Mouse (Mus musculus) c-Kit-positive CD71-positive TER-119-positive erythroid progenitor cells, embryonic 14.5 days (primary cell): ENCODE measurements around the gene Rasa1.
A peak's percentile ranks its signal among the peaks of the same experiment; 100 is the strongest.

ENCODE experiments used
- DNase-seq: peaks from one replicate; pipeline ENCODE4 v3.0.0-alpha.2; 2013; ENCODE audit warnings: low spot score

The Rasa1 gene

DNA sequence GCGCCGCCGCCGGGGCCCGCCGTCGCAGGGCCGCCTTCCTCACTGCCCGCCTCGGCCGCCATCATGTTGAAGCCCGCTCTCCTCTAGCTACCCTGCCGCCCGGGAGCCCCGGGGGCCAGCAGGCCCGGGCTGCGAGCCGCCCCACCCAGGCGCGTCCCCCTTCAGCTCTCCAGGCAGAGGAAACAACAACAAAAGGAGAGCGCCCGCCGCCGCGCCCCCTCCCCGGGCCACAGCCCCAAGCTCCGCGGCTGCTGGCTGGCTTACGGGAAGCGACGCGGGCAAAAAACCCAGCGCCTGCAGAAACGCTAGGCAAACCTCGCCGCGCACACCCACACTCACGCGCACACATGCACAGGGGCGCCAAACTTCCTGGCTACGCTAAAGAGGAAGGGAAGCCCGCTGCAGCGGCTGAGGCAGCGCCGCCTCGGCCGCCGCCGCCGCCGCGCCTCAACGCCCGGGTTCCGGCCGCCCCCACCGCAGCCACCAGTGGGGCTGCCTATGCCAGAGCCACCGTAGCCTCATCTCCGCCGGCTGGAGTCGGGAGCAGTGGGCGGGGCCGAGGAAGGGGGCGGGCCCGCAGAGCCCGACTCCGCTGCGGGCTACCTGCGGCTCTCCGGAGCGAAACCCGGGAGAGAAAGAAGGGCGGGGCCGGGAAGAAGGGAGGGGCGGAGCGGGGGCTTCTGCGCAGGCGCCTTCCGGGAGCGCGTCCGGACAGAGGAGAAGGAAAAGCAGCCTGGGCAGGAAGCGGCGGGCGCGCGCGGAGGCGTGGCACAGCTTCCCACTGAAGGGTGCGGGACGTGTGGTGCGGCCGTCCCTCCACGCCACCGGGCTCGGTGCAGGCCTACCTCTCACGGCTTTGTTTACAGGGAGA is at the start of gene Rasa1:
Gene Rasa1, minus strand, starts transcription at position 288 of the 871 bp plus-strand sequence.
- DNase-seq: peak; percentile 95

DNA sequence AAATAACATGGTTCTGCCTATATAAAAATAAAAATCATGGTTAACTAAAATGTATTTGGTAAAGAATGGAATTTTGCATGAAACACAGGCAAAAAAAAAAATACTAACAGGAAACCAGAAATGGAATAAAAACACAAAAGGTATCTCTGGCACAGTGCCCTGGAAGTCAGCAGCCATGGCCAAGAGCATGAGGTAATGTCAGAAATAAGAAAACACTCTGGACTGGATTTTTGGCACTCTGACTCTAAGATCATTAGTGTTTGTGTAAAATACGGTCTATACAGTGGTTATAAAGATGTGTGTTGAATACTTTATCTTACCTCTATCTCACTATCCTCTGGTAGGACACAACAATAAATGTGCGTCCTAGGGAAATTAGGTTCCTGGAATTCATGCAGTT is 22.6 kb upstream of the Rasa1 start:
- no peak for DNase-seq

DNA sequence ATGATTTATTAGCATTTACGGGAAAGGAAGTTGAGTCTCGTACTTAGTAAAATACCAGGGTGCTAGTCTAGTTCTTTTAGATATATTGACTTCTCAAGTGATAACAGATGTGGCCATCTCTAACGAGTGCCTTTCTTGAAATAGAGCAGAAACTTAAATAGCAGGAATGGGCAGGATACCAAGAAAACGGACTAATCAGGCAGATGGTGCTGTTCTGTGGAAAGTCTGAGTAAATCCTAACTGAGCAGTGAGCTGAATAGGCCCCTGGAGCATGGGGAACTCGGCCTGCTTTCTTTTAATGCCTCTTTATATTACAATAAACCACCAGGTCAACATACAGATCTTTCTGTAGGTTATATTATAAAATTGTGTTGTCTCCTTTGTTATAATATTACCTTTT is 22.0 kb upstream of the Rasa1 start:
- DNase-seq: no peak

DNA sequence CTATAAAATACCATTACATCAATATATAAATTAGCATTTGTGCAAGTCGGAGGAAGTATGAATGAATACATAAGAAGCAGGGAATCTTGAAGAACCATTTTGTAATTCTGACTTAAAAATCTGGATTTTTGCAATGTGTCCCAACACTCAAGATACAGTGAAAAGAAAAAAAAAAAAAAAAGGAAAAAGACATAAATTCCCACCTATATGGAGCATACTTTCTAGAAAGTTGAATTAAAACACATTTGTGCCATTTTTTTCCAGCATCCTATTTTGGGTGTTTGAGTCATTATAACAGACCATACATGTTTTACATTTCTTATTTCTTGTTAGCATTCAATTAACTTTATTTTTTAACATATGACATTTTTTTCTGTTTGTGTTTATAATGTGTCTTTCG is 21.6 kb upstream of the Rasa1 start:
- no peak for DNase-seq

DNA sequence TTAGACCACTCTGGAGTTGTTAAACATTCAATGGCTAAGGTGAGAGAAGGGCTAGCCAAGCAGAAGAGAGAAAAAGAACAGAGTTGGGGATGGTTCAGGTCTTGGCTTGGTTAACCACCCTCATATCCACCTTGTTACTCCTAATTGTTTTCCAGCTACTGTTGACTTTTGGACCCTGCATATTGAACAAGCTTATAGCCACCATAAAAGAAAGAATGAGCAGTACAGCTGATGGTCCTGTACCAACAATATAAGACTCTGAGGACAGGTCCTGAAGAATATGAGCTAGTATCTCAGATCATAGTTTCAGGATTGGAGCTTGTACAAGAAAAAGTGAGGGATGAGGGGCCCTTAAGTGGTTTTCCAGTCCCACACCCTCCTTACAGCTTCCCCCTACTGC is 17.1 kb upstream of the Rasa1 start:
- DNase-seq: no peak

DNA sequence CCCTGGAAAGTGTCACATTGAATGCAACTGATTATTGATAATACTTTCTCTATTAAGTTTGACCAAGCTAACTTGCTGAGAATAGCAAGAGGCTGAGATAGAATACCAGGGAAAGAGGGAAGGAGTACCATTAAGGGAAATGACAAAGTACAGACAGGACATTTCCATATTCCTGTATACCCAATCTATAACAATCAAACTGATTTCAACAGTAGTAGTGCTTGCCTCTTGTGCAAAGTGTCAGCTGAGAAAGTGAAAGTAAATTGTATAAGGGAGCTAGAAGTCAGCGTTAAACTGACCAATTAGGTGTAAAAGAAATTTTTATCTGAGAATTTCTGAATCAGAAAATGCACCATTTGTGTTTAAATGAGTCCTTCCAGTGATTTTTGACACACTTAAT is 1.7 kb upstream of the Rasa1 start:
- no peak for DNase-seq

DNA sequence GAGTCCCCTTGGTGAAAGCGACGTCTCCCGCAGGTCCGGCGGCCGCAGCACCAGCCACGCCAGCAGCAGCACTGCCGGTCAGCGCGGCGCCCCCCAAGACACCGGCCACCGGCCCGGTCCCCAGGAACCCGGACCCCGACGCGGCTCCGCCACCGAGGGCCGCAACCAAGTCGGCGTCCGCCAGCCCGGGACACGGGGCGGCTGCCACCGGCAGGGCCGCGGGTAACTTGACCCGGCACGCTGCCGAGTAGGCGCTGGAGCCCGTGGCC is 422 bp downstream of the Rasa1 start:
- no peak for DNase-seq

DNA sequence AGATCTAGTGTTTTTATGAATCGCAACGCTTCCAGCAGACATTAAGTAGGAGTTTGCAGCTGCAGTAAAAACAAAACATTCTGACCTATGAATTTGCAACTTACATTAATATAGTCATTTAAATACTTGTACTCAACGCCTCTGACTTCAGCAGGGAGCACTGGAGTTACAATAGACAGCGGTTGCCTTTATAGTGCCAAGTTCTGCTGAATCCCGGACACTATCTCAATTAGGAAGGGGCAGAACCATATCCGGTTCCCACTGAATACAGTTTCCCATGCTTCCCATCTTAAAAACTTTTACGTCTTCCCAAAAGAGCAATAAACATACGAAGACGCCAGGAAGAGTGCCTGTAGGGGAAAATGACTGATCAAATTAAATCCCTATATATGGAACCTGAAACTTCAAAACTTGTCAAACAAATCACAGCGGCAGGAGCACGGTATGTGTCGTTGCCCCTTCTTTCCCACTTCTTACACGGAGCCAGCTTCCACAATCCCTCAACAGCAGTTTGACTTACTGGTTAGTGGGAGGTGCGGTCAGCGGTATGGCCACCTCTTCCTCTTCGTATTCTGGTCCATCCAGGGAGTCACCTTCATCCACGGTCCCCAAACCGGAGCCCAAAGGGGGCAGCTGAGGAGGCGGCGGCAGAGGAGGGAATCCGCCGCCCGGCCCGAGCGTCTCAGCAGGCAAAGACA is 905 bp downstream of the Rasa1 start:
- DNase-seq: peak; percentile 40

DNA sequence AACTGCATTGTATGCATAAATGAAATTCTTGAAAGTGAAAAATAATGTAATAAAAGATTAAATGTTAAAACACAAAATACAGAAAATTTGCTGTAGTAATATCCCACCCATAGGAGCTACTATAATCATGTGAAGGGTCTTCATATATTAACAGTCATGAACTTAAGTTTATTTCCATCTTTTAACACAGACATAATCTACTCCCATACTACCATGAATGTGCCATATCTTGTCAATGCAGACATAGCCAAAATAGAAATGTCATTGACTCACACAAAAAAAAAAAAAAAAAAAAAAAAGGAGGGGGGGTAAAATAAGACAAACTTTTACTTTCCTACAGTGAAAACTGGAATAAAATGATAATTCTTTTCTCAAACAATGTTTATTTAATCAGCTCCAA is 6.3 kb downstream of the Rasa1 start:
- DNase-seq: no peak

DNA sequence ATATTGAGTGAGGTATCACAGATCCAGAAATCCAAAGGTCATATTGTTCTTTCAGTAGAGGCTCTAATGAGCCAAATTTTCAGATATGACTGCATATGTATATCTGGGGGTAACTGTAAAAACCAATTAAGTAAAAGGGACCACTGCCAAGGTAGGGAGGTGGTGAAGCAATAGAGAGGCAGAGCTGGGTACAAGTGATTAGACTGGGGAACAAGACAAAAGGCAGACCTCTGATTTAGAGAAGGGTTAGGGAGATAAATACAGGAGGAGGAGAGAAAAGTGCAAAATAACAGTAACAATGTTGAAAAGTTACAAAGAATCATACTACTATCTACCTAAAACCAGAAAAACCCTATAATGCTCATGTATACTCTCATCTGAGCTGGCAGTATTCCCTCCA is 10.0 kb downstream of the Rasa1 start:
- no peak for DNase-seq

DNA sequence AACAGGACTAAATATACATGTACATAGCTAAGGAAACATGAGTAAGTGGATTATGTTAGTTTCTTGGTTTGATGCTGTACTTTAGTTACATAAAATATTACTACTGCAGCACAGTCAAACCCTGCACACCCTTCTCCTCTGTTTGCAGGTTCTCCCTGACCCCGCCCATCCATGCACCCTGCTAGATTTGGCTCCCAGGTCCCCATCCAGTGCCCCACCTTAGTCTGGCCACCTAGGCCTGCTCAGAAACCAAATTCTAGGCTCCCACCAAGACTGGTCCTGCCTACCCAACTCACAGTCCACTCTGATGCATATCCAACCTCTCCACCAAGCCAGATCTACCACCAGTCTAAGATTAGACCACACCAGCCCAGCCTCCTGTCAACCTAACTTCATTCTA is 14.4 kb downstream of the Rasa1 start:
- DNase-seq: no peak

DNA sequence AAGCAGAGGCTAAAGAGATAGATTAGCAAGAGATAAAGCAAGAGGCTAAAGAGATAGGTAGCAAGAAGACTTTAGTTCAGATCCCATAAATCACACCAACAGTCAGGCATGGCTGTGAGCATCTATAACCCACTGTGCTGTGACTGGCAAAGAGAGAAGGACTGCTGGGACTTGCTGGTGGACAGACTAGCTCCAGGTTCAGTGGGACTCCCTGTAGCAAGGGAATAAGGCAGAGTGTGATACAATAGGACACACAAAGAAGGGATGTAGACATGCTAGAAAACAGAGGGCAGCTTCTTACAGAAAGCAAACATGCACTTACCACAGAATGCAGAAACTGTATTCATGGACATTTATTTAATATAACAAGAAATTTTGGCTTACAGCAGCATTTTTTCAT is 15.1 kb downstream of the Rasa1 start:
- DNase-seq: no peak

DNA sequence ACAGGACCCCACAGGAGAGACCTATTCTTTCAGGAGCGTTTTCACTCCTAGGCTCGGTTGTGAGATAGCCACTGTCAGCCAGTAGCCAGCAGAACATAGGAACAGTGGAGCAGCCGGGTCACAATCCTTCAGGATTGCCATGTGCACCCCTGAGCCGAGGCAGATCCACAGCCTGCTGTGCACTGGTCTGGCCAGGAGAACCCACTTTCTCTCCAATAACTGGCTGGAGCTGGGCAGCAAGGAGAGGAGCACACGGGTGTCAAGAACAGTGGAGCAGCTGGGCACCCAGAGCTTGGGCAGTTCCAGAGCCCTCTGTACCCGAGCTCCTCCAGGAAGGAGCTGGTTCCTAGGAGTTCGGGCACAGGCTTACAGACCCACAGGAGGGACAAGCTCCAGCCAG is 50.2 kb downstream of the Rasa1 start:
- DNase-seq: no peak

DNA sequence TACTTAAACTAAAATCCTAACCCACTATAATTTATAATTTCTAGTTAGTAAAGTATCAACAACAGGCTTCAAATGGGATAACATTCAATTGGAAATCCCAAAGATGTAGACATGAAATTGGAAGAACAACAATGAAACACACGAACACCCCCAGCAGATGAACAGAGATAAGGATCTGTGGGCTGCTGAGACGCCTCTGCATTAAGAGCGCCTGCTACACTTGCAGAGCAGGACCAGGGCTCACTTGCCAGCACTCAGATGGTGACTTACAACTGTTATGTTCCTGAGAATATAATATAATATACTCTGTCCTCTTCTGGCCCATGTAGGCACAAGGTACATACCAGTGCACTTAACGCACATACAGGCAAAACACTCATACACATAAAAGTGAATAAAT is 70.3 kb downstream of the Rasa1 start:
- no peak for DNase-seq

DNA sequence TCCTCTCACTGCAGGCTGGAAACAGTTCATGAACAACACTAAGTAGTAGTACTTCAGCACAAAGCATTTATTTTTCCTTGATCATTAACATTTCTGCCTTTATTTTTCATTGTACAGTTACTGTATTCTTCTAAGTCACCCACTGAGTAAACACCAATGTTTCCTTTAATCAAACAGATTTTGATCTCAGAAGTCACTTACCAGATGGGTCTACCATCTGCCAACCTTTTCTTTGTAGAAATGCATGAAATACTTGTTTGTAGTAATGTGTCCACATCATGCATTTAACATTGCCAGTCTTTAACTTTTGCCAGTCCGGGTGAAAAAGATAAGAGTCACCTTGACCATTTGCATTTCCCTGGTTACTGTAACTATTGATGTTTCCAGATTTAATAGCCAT is 78.6 kb downstream of the Rasa1 start:
- DNase-seq: no peak

DNA sequence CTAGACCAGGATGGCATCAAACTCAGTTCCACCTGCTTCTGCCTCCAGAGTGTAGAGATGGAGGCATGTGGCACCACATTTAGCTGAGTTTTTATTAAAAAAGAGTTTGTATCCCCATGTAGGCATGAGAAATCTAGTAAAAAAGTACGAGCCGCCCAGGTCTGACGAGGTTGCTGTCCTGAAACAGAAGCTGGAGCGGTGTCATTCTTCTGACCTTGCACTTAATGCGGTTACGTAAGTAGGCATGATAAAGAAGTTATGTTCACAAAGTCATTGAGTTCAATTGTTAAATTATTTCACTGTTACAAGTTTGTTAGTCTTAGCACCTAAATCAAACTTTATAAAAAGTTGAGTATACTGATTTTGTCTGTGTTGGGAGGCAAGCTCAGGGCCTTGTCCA is 80.3 kb downstream of the Rasa1 start:
- no peak for DNase-seq

DNA sequence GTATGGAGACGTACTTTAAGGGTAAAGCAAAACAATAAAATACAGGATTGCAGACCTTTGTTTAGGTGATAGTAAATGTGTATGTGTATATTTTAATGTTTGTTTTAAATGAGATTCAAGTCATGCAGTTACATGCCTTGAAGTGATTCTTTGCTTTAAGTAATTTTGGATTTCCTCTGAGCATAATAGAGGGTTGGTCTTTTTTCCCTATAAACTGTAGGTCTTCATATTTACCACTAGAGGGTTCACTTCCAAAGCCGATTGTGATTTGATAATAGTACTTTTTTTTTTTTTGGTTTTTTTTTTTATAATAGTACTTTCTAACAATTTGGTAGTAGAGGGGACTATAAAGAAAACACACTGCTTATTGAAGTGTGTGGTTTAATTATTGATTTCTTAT is 81.4 kb downstream of the Rasa1 start:
- no peak for DNase-seq

DNA sequence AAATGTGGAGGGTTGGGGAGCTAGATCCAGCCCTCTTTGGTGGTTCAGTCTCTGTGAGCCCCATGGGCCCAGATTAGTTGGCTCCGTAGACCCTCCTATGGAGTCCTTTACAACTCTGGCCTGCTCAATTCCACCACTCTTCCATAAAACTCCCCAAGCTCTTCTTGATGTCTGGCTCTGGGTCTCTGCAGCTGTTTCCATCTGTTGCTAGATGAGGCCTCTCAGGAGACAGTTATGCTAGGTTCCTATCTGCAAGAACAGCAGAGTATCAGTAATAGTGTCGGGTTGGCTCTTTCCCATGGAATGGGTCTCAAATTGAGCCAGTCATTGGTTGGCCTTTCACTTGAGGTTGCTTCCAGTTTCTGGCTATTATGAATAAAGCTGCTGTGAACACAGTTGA is 97.7 kb downstream of the Rasa1 start:
- no peak for DNase-seq

DNA sequence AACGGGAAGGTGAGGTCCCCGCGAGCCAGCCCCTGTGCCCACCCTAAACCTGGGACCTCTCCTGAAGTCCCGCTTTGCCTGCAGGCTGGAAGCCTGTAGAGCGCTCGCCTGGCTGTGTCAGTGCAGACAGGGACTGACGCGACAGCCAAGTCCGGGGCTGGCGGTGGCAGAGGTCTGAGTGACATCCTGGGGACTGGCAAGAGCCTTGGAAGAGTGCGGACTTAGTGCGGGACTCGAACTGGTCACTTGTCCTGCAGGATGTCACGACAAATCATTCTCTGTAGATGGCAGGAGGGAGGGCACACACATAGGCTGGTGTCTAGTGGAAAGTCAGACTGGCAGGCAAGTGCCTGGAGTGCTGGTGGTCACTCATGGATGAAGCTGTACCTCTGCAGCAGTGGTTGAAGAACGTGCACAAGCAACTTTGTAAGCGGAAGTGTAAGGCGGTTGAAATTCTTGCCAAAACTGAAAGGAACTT is 99.2 kb downstream of the Rasa1 start:
- peak; percentile 37 for DNase-seq

DNA sequence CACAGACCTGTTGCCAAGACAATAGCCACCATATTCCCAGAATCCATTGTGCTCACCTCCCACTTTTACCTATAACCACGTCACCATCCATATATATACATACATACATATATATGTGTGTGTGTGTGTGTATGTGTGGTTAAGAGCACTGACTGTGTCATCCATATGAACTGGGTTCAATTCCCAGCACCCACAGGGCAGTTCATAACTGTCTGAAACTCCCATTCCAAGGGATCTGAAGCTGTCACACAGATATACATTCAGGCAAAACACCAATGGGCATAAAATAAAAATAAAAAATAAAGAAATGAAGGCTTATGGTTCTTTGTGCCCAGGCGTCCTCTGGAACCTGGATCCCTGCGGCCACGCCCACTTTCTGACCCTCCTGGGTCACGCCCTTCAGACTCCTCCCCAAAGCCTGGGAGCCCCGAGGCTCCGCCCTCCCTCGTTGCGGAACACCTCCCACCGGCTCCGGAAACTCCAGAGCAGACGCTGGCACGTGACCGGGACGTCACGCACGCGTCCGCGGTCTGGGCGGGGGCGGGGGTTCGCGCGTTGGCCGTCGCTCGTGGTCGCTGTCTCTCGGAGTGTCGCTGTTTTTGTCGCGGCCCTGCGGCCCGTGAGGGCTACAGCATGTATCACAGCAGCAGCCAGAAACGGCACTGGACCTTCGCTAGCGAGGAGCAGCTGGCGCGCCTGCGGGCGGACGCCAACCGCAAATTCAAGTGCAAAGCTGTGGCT is 99.9 kb downstream of the Rasa1 start, which contains the start of gene Ccnh:
Gene Ccnh, plus strand, starts transcription at position 506 of the 741 bp plus-strand sequence.
- peak; percentile 92 for DNase-seq
